Mouse (Mus musculus) forebrain, postnatal 0 days (tissue): ENCODE measurements around the gene Gja5. TPM values are rescaled to one million over a fixed set of nuclear protein-coding genes. Genes with fewer than 3 reads are reported as not detected.

Experiments used
- ATAC-seq: fragments of 200-750 bp; cut with Nextera tagmentation; 2 replicates; pipeline ENCODE4 v1.8.0; 2017; ENCODE audit warnings: mild to moderate bottlenecking, moderate library complexity
- DNase-seq: peaks from one replicate; pipeline ENCODE4 v3.0.0-alpha.2; 2015
- H3K27ac ChIP-seq: fragments of 300-500 bp; sonication (generic); 2 replicates; pipeline ENCODE4 v1.5.1; 2014; ENCODE audit warnings: low read depth, mild to moderate bottlenecking, antibody characterized with exemption, low read length, moderate library complexity, mixed read lengths
- H3K27me3 ChIP-seq: fragments of 300-500 bp; sonication (generic); 2 replicates; pipeline ENCODE4 v1.6.1; 2014; ENCODE audit warnings: mild to moderate bottlenecking, low read length, mixed read lengths; ENCODE audit not compliant: insufficient read depth
- H3K36me3 ChIP-seq: fragments of 300-500 bp; sonication (generic); 2 replicates; pipeline ENCODE4 v1.6.1; 2014; ENCODE audit warnings: mild to moderate bottlenecking, moderate library complexity; ENCODE audit not compliant: insufficient read depth
- H3K4me1 ChIP-seq: fragments of 300-500 bp; sonication (generic); 2 replicates; pipeline ENCODE4 v1.6.1; 2014; ENCODE audit warnings: antibody characterized with exemption; ENCODE audit not compliant: insufficient read depth
- H3K4me2 ChIP-seq: fragments of 300-500 bp; sonication (generic); 2 replicates; pipeline ENCODE4 v1.6.1; 2014; ENCODE audit warnings: low read depth, mild to moderate bottlenecking, moderate library complexity
- H3K4me3 ChIP-seq: fragments of 300-500 bp; sonication (generic); 2 replicates; pipeline ENCODE4 v1.5.1; 2014; ENCODE audit warnings: low read depth, low read length, mixed read lengths
- H3K9ac ChIP-seq: fragments of 300-500 bp; sonication (generic); 2 replicates; pipeline ENCODE4 v1.6.1; 2014; ENCODE audit warnings: mild to moderate bottlenecking
- H3K9me3 ChIP-seq: fragments of 300-500 bp; sonication (generic); 2 replicates; pipeline ENCODE4 v1.6.1; 2016; ENCODE audit warnings: low read length
- CTCF ChIP-seq: sonication (generic); IDR thresholded peaks from 2 replicates; pipeline ENCODE4 v1.5.1; 2016; ENCODE audit warnings: antibody characterized with exemption, control low read depth, low read depth
- WGBS: fragments of 180-500 bp; shearing (Covaris S2); extraction: QIAGEN DNeasy Blood & Tissue Kit; methylation state at CpG from one replicate; pipeline ENCODE4 v1.1.7; 2014; 5-methylcytosine and 5-hydroxymethylcytosine counted together
- polyA plus RNA-seq: library from polyadenylated mRNA; unstranded; fragments of >200 nt; fragmentation: Nextera tagmentation; extraction: Ambion mirVana; gene quantifications from 2 replicates; pipeline ENCODE4 v1.2.1, GENCODE M21; 2015
- total RNA-seq: library from RNA; depleted of rRNA; stranded (reverse); fragments of >200 nt; gene quantifications from 2 replicates; pipeline ENCODE4 v1.2.3, GENCODE M21; 2014

Gene Gja5
- total and polyA plus RNA-seq, 2 experiments from 2014 or later, result 1.3 to 1.5 TPM

GRCm38 (mm10) chr3:96871070-96871469 lies 33.4 kb upstream of the Gja5 start:
- WGBS, result 89% methylated on average over 8 of the region's 8 CpGs
- H3K4me1 ChIP-seq, result no peaks in the 10 kb centered on the region
- no peak overlapping the region for H3K4me3 ChIP-seq
- no peaks in the 10 kb centered on the region for H3K9me3 ChIP-seq
- H3K36me3 ChIP-seq, result peaks cover 75% of the 10 kb centered on the region
- H3K9ac ChIP-seq, result no peak overlapping the region
- no peak overlapping the region for H3K4me2 ChIP-seq
- no peak for TF ChIP-seq CTCF
- ATAC-seq (no peak), DNase-seq (no peak)
- no peak overlapping the region for H3K27ac ChIP-seq
- no peaks in the 10 kb centered on the region for H3K27me3 ChIP-seq

GRCm38 (mm10) chr3:96872501-96872900 lies 32.0 kb upstream of the Gja5 start:
- Histone ChIP-seq H3K9ac (no peak overlapping the region), H3K36me3 (peaks cover 80% of the 10 kb centered on the region), H3K9me3 (no peaks in the 10 kb centered on the region), H3K4me1 (no peaks in the 10 kb centered on the region), H3K27ac (no peak overlapping the region), H3K4me2 (no peak overlapping the region), H3K4me3 (no peak overlapping the region), H3K27me3 (no peaks in the 10 kb centered on the region)
- TF ChIP-seq CTCF, result no peak
- 93% methylated on average over 8 of the region's 8 CpGs for whole genome bisulfite sequencing
- ATAC-seq (no peak), DNase-seq (no peak)

GRCm38 (mm10) chr3:96874808-96875571 lies 29.5 kb upstream of the Gja5 start:
- no peak overlapping the region for H3K9ac ChIP-seq
- 89% methylated on average over 7 of the region's 7 CpGs for WGBS
- H3K4me2 ChIP-seq, result no peak overlapping the region
- no peak for ATAC-seq
- no peak for TF ChIP-seq CTCF
- no peaks in the 10 kb centered on the region for H3K9me3 ChIP-seq
- no peak for DNase-seq
- peaks cover 68% of the 10 kb centered on the region for H3K36me3 ChIP-seq
- no peaks in the 10 kb centered on the region for H3K4me1 ChIP-seq
- no peak overlapping the region for H3K27ac ChIP-seq
- H3K4me3 ChIP-seq, result no peak overlapping the region
- H3K27me3 ChIP-seq, result no peaks in the 10 kb centered on the region

GRCm38 (mm10) chr3:96879536-96879935 lies 25.0 kb upstream of the Gja5 start:
- TF ChIP-seq CTCF, result no peak
- Histone ChIP-seq H3K9me3 (no peaks in the 10 kb centered on the region), H3K36me3 (peaks cover 61% of the 10 kb centered on the region), H3K27me3 (no peaks in the 10 kb centered on the region), H3K4me1 (no peaks in the 10 kb centered on the region), H3K4me2 (no peak overlapping the region), H3K4me3 (no peak overlapping the region), H3K9ac (no peak overlapping the region), H3K27ac (no peak overlapping the region)
- ATAC-seq, result no peak
- DNase-seq, result no peak
- WGBS, result 93% methylated on average over 9 of the region's 9 CpGs

GRCm38 (mm10) chr3:96880385-96880784 lies 24.1 kb upstream of the Gja5 start:
- no peaks in the 10 kb centered on the region for H3K27me3 ChIP-seq
- no peaks in the 10 kb centered on the region for H3K9me3 ChIP-seq
- no peak overlapping the region for H3K27ac ChIP-seq
- TF ChIP-seq CTCF, result no peak
- no peak overlapping the region for H3K9ac ChIP-seq
- H3K4me3 ChIP-seq, result no peak overlapping the region
- WGBS, result 82% methylated on average over 4 of the region's 4 CpGs
- no peak for DNase-seq
- peaks cover 55% of the 10 kb centered on the region for H3K36me3 ChIP-seq
- ATAC-seq, result no peak
- H3K4me1 ChIP-seq, result no peaks in the 10 kb centered on the region
- H3K4me2 ChIP-seq, result no peak overlapping the region

GRCm38 (mm10) chr3:96881557-96881956 lies 22.9 kb upstream of the Gja5 start:
- Histone ChIP-seq H3K9ac (no peak overlapping the region), H3K4me2 (no peak overlapping the region), H3K4me1 (no peaks in the 10 kb centered on the region), H3K27ac (no peak overlapping the region), H3K36me3 (peaks cover 52% of the 10 kb centered on the region), H3K9me3 (no peaks in the 10 kb centered on the region), H3K27me3 (no peaks in the 10 kb centered on the region), H3K4me3 (no peak overlapping the region)
- ATAC-seq, result no peak
- 86% methylated on average over 6 of the region's 6 CpGs for WGBS
- TF ChIP-seq CTCF, result no peak
- DNase-seq, result no peak

GRCm38 (mm10) chr3:96882061-96882849 lies 22.2 kb upstream of the Gja5 start:
- Histone ChIP-seq H3K27ac (no peak overlapping the region), H3K9ac (no peak overlapping the region), H3K4me3 (no peak overlapping the region), H3K36me3 (peaks cover 58% of the 10 kb centered on the region), H3K27me3 (no peaks in the 10 kb centered on the region), H3K4me1 (no peaks in the 10 kb centered on the region), H3K9me3 (no peaks in the 10 kb centered on the region), H3K4me2 (no peak overlapping the region)
- DNase-seq (no peak), ATAC-seq (no peak)
- WGBS, result 95% methylated on average over 14 of the region's 14 CpGs
- no peak for TF ChIP-seq CTCF
